Mouse (Mus musculus) forebrain, embryonic 14.5 days (tissue): ENCODE measurements around the gene Mak. TPM values are rescaled to one million over a fixed set of nuclear protein-coding genes. Genes with fewer than 3 reads are reported as not detected.

ENCODE experiments used
- polyA plus RNA-seq: library from polyadenylated mRNA; unstranded; fragments of >200 nt; fragmentation: Nextera tagmentation; extraction: Ambion mirVana; gene quantifications from 2 replicates; pipeline ENCODE4 v1.2.1, GENCODE M21; 2014

Mak gene
- polyA plus RNA-seq, 1 experiment from 2014 or later, result 1.2 TPM

Other genes with a start within 250 kb of the Mak start
- 4.8 and 5.2 TPM in 2 replicates for gene Gcnt2, start 220.0 kb downstream of the Mak start, polyA plus RNA-seq
- gene Pak1ip1, start 78.7 kb downstream of the Mak start, polyA plus RNA-seq, result 84.8 and 86.7 TPM in 2 replicates
- 132 and 161 TPM in 2 replicates for gene Tmem14c, start 63.4 kb downstream of the Mak start, polyA plus RNA-seq
- gene Gcm2, start 31.3 kb upstream of the Mak start, polyA plus RNA-seq, result not detected in 2 replicates
- 0.08 TPM in 1 of 2 replicates, not detected in the other for gene Sycp2l, start 34.6 kb upstream of the Mak start, polyA plus RNA-seq
- 41.8 and 45.6 TPM in 2 replicates for gene Elovl2, start 140.7 kb upstream of the Mak start, polyA plus RNA-seq
- gene Smim13, start 170.1 kb upstream of the Mak start, polyA plus RNA-seq, result 18.3 and 20.1 TPM in 2 replicates
- not detected in 2 replicates for gene Gm17364, start 194.3 kb upstream of the Mak start, polyA plus RNA-seq